ENCODE assay signal across 8 mouse cellular contexts in the genomic region with DNA sequence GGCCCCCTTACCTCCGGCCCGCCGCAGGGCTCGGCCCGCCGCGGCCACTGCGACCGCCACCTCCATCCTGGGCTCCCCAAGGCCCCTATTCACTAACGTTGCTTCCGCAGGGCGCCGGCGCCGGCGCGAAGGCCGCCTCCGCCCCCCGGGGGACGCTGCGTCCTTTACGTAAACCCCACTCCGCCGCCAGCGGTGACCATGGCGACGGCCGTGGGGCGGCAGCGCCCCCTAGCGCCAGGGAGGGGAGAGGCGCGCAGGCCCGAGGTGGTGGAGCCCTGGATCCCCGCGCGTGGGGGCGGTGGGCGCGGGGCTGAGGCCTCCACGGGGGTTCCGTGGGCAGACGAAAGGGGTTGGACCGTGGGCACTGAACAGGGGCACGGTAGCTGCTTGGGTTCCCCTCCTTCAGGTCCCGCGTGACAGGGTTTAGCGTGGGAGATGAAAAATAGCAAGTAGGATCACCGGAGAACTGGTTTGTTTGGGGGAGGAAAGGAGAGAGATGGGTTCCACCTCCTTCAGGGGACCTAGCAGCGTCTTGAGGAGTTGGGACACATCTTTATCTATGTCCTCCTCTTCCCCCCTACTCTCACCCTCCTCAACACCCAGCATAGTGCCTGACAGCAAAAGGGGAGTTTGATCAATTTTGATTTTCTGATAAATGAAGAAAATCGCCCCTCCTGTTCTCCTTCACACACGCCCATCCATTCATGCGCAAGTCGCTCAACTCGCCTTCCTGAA. TPM values are rescaled to one million over a fixed set of nuclear protein-coding genes. Genes with fewer than 3 reads are reported as not detected.
DNase-seq lines count a peak whose midpoint lies in the region; ATAC-seq lines count a peak whose summit lies in the region.

TSS of gene Dagla (minus strand) at position 68 of the 735 bp plus-strand sequence.

- peak within 1 kb of the TSS; percentile 82 for H3K4me2 ChIP-seq in hindbrain, embryonic 15.5 days

- intact Hi-C loops in left cerebral cortex, postnatal 14 days (cut with DNase I), result loop anchor here (2.0 kb wide), 1 partner anchor 38 kb away; no protein-coding TSS in a partner anchor

- H3K4me1 ChIP-seq in hindbrain, embryonic 15.5 days (replicated peaks), result peaks cover 32% of the 10 kb centered on the region

- peak within 1 kb of the TSS; percentile 89 for H3K9ac ChIP-seq in hindbrain, embryonic 15.5 days

- H3K27ac ChIP-seq in hindbrain, embryonic 15.5 days (replicated peaks), result 0 out of 2 replicates have a peak within 1 kb of the TSS, but pooled peaks have one; percentile 12

- peak; percentile 29 for DNase-seq in WW6 (ENCODE audit: low read depth, low spot score)
- peak; percentile 76 for DNase-seq in cerebellum, adult 9-11 months
- peak; percentile 77 for DNase-seq in gastrocnemius, adult 18-20 months (ENCODE audit: low spot score)
- peak; percentile 70 to 85 for DNase-seq in left cerebral cortex, postnatal 14 days (ENCODE audit: low spot score in 2 of 2)
- DNase-seq in right cerebral cortex, postnatal 10 days (ENCODE audit: low spot score in 2 of 2), result peak; percentile 83 to 90
- peak; percentile 77 to 85 for DNase-seq in urinary bladder, postnatal 4 days (ENCODE audit: low spot score in 2 of 2)

- 8% methylated on average over 55 of the region's 56 CpGs for WGBS in hindbrain, embryonic 15.5 days

- no peaks in the 10 kb centered on the region for H3K9me3 ChIP-seq in hindbrain, embryonic 15.5 days

- peak; percentile 82 for ATAC-seq in hindbrain, embryonic 15.5 days (ENCODE audit: low FRiP score, low read depth)
- peak; percentile 89 for ATAC-seq in megakaryocyte progenitor cell, adult 5-6 weeks (replicated peaks; ENCODE audit: poor library complexity)

- no peaks in the 10 kb centered on the region for H3K36me3 ChIP-seq in hindbrain, embryonic 15.5 days

- peak within 1 kb of the TSS; percentile 71 for H3K4me3 ChIP-seq in hindbrain, embryonic 15.5 days

- H3K27me3 ChIP-seq in hindbrain, embryonic 15.5 days, result peaks cover 10% of the 10 kb centered on the region

RNA-seq across cellular contexts. Expression of gene Dagla, which starts in this region (rescaled TPM):
- 1 to 10 TPM; 8.3 TPM for total RNA-seq in gastrocnemius, adult 18-20 months (2021)
- polyA plus RNA-seq in hindbrain, embryonic 15.5 days (2015; fragmentation: Nextera tagmentation; extraction: Ambion mirVana), result 11.3 and 14.3 TPM in 2 replicates
- 10 to 100 TPM; 84.2 to 85.4 TPM for total RNA-seq in left cerebral cortex, postnatal 14 days (2021)
- total RNA-seq in megakaryocyte progenitor cell, adult 5-6 weeks (2015), result 0.02 TPM in 1 of 2 replicates, not detected in the other
- total RNA-seq in megakaryocyte progenitor cell, adult 5-6 weeks (2017), result 0.17 and 1.4 TPM in 2 replicates

Comparison
In these comparisons a context has a peak if more than half of its experiments do, and no peak if none do; other contexts are left out.
1. Peak in every context shown above with its lines: DNase-seq, ATAC-seq, H3K4me3 ChIP-seq and H3K27ac ChIP-seq.
2. RNA of gene Dagla (total RNA-seq): 84.2 to 85.4 TPM in left cerebral cortex, postnatal 14 days; 8.3 TPM in gastrocnemius, adult 18-20 months and 0.02 to 1.4 TPM in megakaryocyte progenitor cell, adult 5-6 weeks; every median in the first group is over 4 times any median in the second.
3. DNase-seq: peak in every context shown above with its lines; median percentile 86 in right cerebral cortex, postnatal 10 days; 81 in urinary bladder, postnatal 4 days; 78 in left cerebral cortex, postnatal 14 days; 77 in gastrocnemius, adult 18-20 months; 76 in cerebellum, adult 9-11 months; 29 in WW6.